Mouse (Mus musculus) lung, adult 2 months (tissue): ENCODE results near the gene Pgbd5.

Experiments used
- CTCF ChIP-seq: fragments of 200-500 bp; IDR thresholded peaks from 2 replicates; pipeline ENCODE4 v1.5.1; 2011; ENCODE audit warnings: mild to moderate bottlenecking, low read length, control low read depth; ENCODE audit not compliant: insufficient read depth
- POLR2A ChIP-seq: fragments of 200-500 bp; IDR thresholded peaks from 2 replicates; pipeline ENCODE4 v1.6.1; 2011; ENCODE audit warnings: low read depth, mild to moderate bottlenecking, control low read depth, low read length, borderline replicate concordance; ENCODE audit errors: extremely low read depth

- TF ChIP-seq POLR2A = no peak
- no peak for TF ChIP-seq CTCF
Measured at GRCm38 (mm10) chr8:124371410-124372123, 67.9 kb downstream of the Pgbd5 start.
